Mouse (Mus musculus) liver, embryonic 11.5 days (tissue): ENCODE data around the gene Rpl13a. TPM values are rescaled to one million over a fixed set of nuclear protein-coding genes. Genes with fewer than 3 reads are reported as not detected.

Experiments
- ATAC-seq: fragments of 200-750 bp; cut with Nextera tagmentation; replicated peaks from 2 replicates; pipeline ENCODE4 v1.8.0; 2017; ENCODE audit warnings: moderate number of reproducible peaks, mild to moderate bottlenecking, moderate TSS enrichment, moderate library complexity; ENCODE audit not compliant: low FRiP score
- DNase-seq: peaks from one replicate; pipeline ENCODE4 v3.0.0-alpha.2; 2017; ENCODE audit warnings: low spot score
- H3K27ac ChIP-seq: fragments of 300-500 bp; sonication (generic); 2 replicates; pipeline ENCODE4 v1.5.1; 2014; ENCODE audit warnings: mild to moderate bottlenecking, low read depth, low read length, control low read depth
- H3K27me3 ChIP-seq: fragments of 300-500 bp; sonication (generic); replicated peaks from 2 replicates; pipeline ENCODE4 v1.6.1; 2014; ENCODE audit warnings: low read length, mixed read lengths; ENCODE audit not compliant: control insufficient read depth, insufficient read depth
- H3K36me3 ChIP-seq: fragments of 300-500 bp; sonication (generic); 2 replicates; pipeline ENCODE4 v1.6.1; 2014; ENCODE audit warnings: mild to moderate bottlenecking, low read length, moderate library complexity, mixed read lengths; ENCODE audit not compliant: control insufficient read depth, insufficient read depth
- H3K4me1 ChIP-seq: fragments of 300-500 bp; sonication (generic); replicated peaks from 2 replicates; pipeline ENCODE4 v1.6.1; 2014; ENCODE audit warnings: low read length, mixed read lengths; ENCODE audit not compliant: control insufficient read depth, insufficient read depth
- H3K4me2 ChIP-seq: fragments of 300-500 bp; sonication (generic); 2 replicates; pipeline ENCODE4 v1.6.1; 2014; ENCODE audit warnings: mild to moderate bottlenecking, control low read depth, moderate library complexity
- H3K4me3 ChIP-seq: fragments of 300-500 bp; sonication (generic); 2 replicates; pipeline ENCODE4 v1.5.1; 2014; ENCODE audit warnings: low read depth, low read length, control low read depth
- H3K9ac ChIP-seq: fragments of 300-500 bp; sonication (generic); 2 replicates; pipeline ENCODE4 v1.6.1; 2014; ENCODE audit warnings: low read depth, low read length, control low read depth
- H3K9me3 ChIP-seq: fragments of 300-500 bp; sonication (generic); 2 replicates; pipeline ENCODE4 v1.6.1; 2016; ENCODE audit warnings: low read length, inconsistent platforms, mixed read lengths; ENCODE audit not compliant: control insufficient read depth
- WGBS: fragments of 180-500 bp; shearing (Covaris S2); extraction: QIAGEN DNeasy Blood & Tissue Kit; methylation state at CpG from one replicate; pipeline ENCODE4 v1.1.7; 2014; 5-methylcytosine and 5-hydroxymethylcytosine counted together
- polyA plus RNA-seq: library from polyadenylated mRNA; unstranded; fragments of >200 nt; fragmentation: Nextera tagmentation; extraction: Ambion mirVana; gene quantifications from 2 replicates; pipeline ENCODE4 v1.2.1, GENCODE M21; 2014

Gene Rpl13a
- polyA plus RNA-seq, 1 experiment from 2014 or later = 1,879 TPM

- no peak overlapping the region for H3K9ac ChIP-seq
- H3K27ac ChIP-seq = no peak overlapping the region
- no peak overlapping the region for H3K4me2 ChIP-seq
- no peak for ATAC-seq
- no peaks in the 10 kb centered on the region for H3K36me3 ChIP-seq
- WGBS = 8% methylated on average over 24 of the region's 24 CpGs
- no peak for DNase-seq
- no peak overlapping the region for H3K4me3 ChIP-seq
- H3K27me3 ChIP-seq = peaks cover 75% of the 10 kb centered on the region
- peaks cover 18% of the 10 kb centered on the region for H3K9me3 ChIP-seq
- peaks cover 4% of the 10 kb centered on the region for H3K4me1 ChIP-seq
These were observed 40.1 kb upstream of the Rpl13a start for GRCm38 (mm10) chr7:45168656-45169055.

- peaks cover 18% of the 10 kb centered on the region for H3K9me3 ChIP-seq
- WGBS = 6% methylated on average over 19 of the region's 19 CpGs
- H3K27ac ChIP-seq = no peak overlapping the region; the same call in 1 of the 2 replicates
- H3K4me2 ChIP-seq = no peak overlapping the region
- peaks cover 79% of the 10 kb centered on the region for H3K27me3 ChIP-seq
- H3K4me1 ChIP-seq = peaks cover 4% of the 10 kb centered on the region
- ATAC-seq (no peak), DNase-seq (no peak)
- H3K9ac ChIP-seq = no peak overlapping the region
- no peaks in the 10 kb centered on the region for H3K36me3 ChIP-seq
- no peak overlapping the region for H3K4me3 ChIP-seq
These were observed 39.3 kb upstream of the Rpl13a start for GRCm38 (mm10) chr7:45167761-45168445.

GRCm38 (mm10) chr7:45166950-45167401, 38.4 kb upstream of the Rpl13a start:
- H3K9ac ChIP-seq = no peak overlapping the region
- peaks cover 81% of the 10 kb centered on the region for H3K27me3 ChIP-seq
- no peaks in the 10 kb centered on the region for H3K36me3 ChIP-seq
- no peak overlapping the region for H3K27ac ChIP-seq
- DNase-seq = no peak
- peaks cover 18% of the 10 kb centered on the region for H3K9me3 ChIP-seq
- no peak for ATAC-seq
- WGBS = 19% methylated on average over 10 of the region's 10 CpGs
- peaks cover 9% of the 10 kb centered on the region for H3K4me1 ChIP-seq
- H3K4me3 ChIP-seq = no peak overlapping the region
- no peak overlapping the region for H3K4me2 ChIP-seq

GRCm38 (mm10) chr7:45165701-45166100, 37.1 kb upstream of the Rpl13a start:
- Histone ChIP-seq H3K4me1 (peaks cover 9% of the 10 kb centered on the region), H3K36me3 (no peaks in the 10 kb centered on the region; the same call in 1 of the 2 replicates), H3K9ac (no peak overlapping the region), H3K9me3 (peaks cover 14% of the 10 kb centered on the region), H3K27me3 (peaks cover 75% of the 10 kb centered on the region), H3K4me2 (no peak overlapping the region), H3K27ac (no peak overlapping the region), H3K4me3 (no peak overlapping the region)
- WGBS = 51% methylated on average over 11 of the region's 11 CpGs
- DNase-seq (no peak), ATAC-seq (no peak)

GRCm38 (mm10) chr7:45164833-45165232, 36.3 kb upstream of the Rpl13a start:
- H3K27ac ChIP-seq = no peak overlapping the region
- H3K9me3 ChIP-seq = peaks cover 11% of the 10 kb centered on the region
- H3K27me3 ChIP-seq = peaks cover 75% of the 10 kb centered on the region
- H3K9ac ChIP-seq = no peak overlapping the region
- ATAC-seq (no peak), DNase-seq (no peak)
- H3K4me3 ChIP-seq = no peak overlapping the region
- no peak overlapping the region for H3K4me2 ChIP-seq
- H3K36me3 ChIP-seq = no peaks in the 10 kb centered on the region; the same call in 1 of the 2 replicates
- H3K4me1 ChIP-seq = peaks cover 9% of the 10 kb centered on the region
- 55% methylated on average over 5 of the region's 5 CpGs for WGBS

- peaks cover 66% of the 10 kb centered on the region for H3K27me3 ChIP-seq
- WGBS = 2% methylated on average over 40 of the region's 41 CpGs
- H3K4me2 ChIP-seq = peak within 1 kb of the TSS; percentile 83
- H3K4me3 ChIP-seq = peak within 1 kb of the TSS; percentile 59
- peaks cover 2% of the 10 kb centered on the region; the same call in 1 of the 2 replicates for H3K36me3 ChIP-seq
- DNase-seq (no peak), ATAC-seq (0 out of 2 replicates have a peak, but pooled peaks have one; percentile 30)
- H3K27ac ChIP-seq = no peak within 1 kb of the TSS
- H3K9me3 ChIP-seq = peaks cover 3% of the 10 kb centered on the region
- H3K4me1 ChIP-seq = peaks cover 9% of the 10 kb centered on the region
- H3K9ac ChIP-seq = peak within 1 kb of the TSS; percentile 54; the same call in 1 of the 2 replicates
These were observed 35.4 kb upstream of the Rpl13a start, which contains the start of gene Slc17a7 for GRCm38 (mm10) chr7:45163735-45164490. Gene Slc17a7, plus strand, starts transcription at chr7:45163949.

- H3K4me3 ChIP-seq = no peak overlapping the region
- ATAC-seq (no peak), DNase-seq (no peak)
- H3K4me1 ChIP-seq = peaks cover 9% of the 10 kb centered on the region
- H3K4me2 ChIP-seq = peak overlapping the region; percentile 83
- H3K9ac ChIP-seq = no peak overlapping the region
- H3K27me3 ChIP-seq = peaks cover 58% of the 10 kb centered on the region
- no peaks in the 10 kb centered on the region for H3K9me3 ChIP-seq
- no peak overlapping the region for H3K27ac ChIP-seq
- 66% methylated on average over 9 of the region's 9 CpGs for WGBS
- H3K36me3 ChIP-seq = peaks cover 2% of the 10 kb centered on the region; the same call in 1 of the 2 replicates
These were observed 34.5 kb upstream of the Rpl13a start for GRCm38 (mm10) chr7:45162996-45163615.

- H3K36me3 ChIP-seq = peaks cover 2% of the 10 kb centered on the region; the same call in 1 of the 2 replicates
- no peak for DNase-seq
- peak overlapping the region; percentile 45 for H3K4me3 ChIP-seq
- WGBS = 27% methylated on average over 6 of the region's 6 CpGs
- H3K27me3 ChIP-seq = peaks cover 52% of the 10 kb centered on the region
- H3K9ac ChIP-seq = peak overlapping the region; percentile 28; the same call in 1 of the 2 replicates
- H3K9me3 ChIP-seq = no peaks in the 10 kb centered on the region
- peak overlapping the region; percentile 81 for H3K4me2 ChIP-seq
- no peak; the same call in 1 of the 2 replicates for ATAC-seq
- no peak overlapping the region for H3K27ac ChIP-seq
- H3K4me1 ChIP-seq = peaks cover 9% of the 10 kb centered on the region
These were observed 34.0 kb upstream of the Rpl13a start for GRCm38 (mm10) chr7:45162551-45162950.
